Mouse (Mus musculus) lung, embryonic 15.5 days (tissue): ENCODE measurements around the gene Pcbp3. TPM values are rescaled to one million over a fixed set of nuclear protein-coding genes. Genes with fewer than 3 reads are reported as not detected.
A peak's percentile ranks its signal among the peaks of the same experiment; 100 is the strongest.

ENCODE experiments used
- ATAC-seq: fragments of 200-750 bp; cut with Nextera tagmentation; 2 replicates; pipeline ENCODE4 v1.8.0; 2017; ENCODE audit warnings: moderate number of reproducible peaks, borderline replicate concordance; ENCODE audit not compliant: low FRiP score, low TSS enrichment; ENCODE audit errors: extremely low read depth
- H3K27ac ChIP-seq: fragments of 300-500 bp; sonication (generic); 2 replicates; pipeline ENCODE4 v1.5.1; 2015; ENCODE audit warnings: moderate library complexity, mild to moderate bottlenecking, inconsistent platforms
- H3K27me3 ChIP-seq: fragments of 300-500 bp; sonication (generic); 2 replicates; pipeline ENCODE4 v1.6.1; 2015; ENCODE audit warnings: inconsistent platforms
- H3K36me3 ChIP-seq: fragments of 300-500 bp; sonication (generic); 2 replicates; pipeline ENCODE4 v1.6.1; 2015; ENCODE audit warnings: inconsistent platforms
- H3K4me1 ChIP-seq: fragments of 300-500 bp; sonication (generic); 2 replicates; pipeline ENCODE4 v1.6.1; 2015; ENCODE audit warnings: inconsistent platforms
- H3K4me2 ChIP-seq: fragments of 300-500 bp; sonication (generic); 2 replicates; pipeline ENCODE4 v1.6.1; 2015; ENCODE audit warnings: inconsistent platforms, mild to moderate bottlenecking, moderate library complexity
- H3K4me3 ChIP-seq: fragments of 300-500 bp; sonication (generic); 2 replicates; pipeline ENCODE4 v1.5.1; 2015; ENCODE audit warnings: mild to moderate bottlenecking, inconsistent platforms
- H3K9ac ChIP-seq: fragments of 300-500 bp; sonication (generic); 2 replicates; pipeline ENCODE4 v1.6.1; 2015; ENCODE audit warnings: inconsistent platforms
- H3K9me3 ChIP-seq: fragments of 300-500 bp; sonication (generic); 2 replicates; pipeline ENCODE4 v1.6.1; 2016; ENCODE audit warnings: inconsistent platforms
- WGBS: fragments of 180-500 bp; shearing (Covaris S2); methylation state at CpG from one replicate; pipeline ENCODE4 v1.1.7; 2015; 5-methylcytosine and 5-hydroxymethylcytosine counted together
- polyA plus RNA-seq: library from polyadenylated mRNA; unstranded; fragments of >200 nt; fragmentation: Nextera tagmentation; extraction: Ambion mirVana; gene quantifications from 2 replicates; pipeline ENCODE4 v1.2.1, GENCODE M21; 2015

Gene Pcbp3
- polyA plus RNA-seq, 1 experiment from 2014 or later, result 36.4 TPM

DNA sequence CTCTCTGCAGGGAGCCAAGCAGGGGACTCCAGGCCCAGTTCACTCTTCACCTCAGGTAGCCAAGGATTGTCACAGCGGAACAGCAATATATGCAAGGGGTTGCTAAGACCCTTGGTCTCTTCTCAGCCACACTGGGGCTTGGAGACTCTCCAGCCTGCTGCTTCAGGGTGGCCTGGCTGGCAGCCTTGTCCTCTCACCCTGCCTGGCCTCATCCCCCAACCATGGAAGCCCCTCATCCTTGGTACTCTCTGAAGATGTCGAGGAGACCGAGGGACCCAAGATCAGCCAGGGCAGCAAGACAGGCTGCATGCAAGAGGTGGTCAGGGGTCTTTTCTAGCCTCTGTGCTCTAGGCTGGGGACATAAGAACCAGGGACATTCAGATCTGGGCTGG lies 228.0 kb downstream of the Pcbp3 start:
- H3K4me3 ChIP-seq, result no peak overlapping the region
- H3K9ac ChIP-seq, result no peak overlapping the region
- no peaks in the 10 kb centered on the region for H3K27me3 ChIP-seq
- no peak for ATAC-seq
- H3K9me3 ChIP-seq, result no peaks in the 10 kb centered on the region
- WGBS, result 37% methylated on average over 3 of the region's 3 CpGs
- H3K4me2 ChIP-seq, result peak overlapping the region; percentile 44
- H3K36me3 ChIP-seq, result no peaks in the 10 kb centered on the region
- peak overlapping the region; percentile 94 for H3K27ac ChIP-seq
- H3K4me1 ChIP-seq, result peaks cover 43% of the 10 kb centered on the region

DNA sequence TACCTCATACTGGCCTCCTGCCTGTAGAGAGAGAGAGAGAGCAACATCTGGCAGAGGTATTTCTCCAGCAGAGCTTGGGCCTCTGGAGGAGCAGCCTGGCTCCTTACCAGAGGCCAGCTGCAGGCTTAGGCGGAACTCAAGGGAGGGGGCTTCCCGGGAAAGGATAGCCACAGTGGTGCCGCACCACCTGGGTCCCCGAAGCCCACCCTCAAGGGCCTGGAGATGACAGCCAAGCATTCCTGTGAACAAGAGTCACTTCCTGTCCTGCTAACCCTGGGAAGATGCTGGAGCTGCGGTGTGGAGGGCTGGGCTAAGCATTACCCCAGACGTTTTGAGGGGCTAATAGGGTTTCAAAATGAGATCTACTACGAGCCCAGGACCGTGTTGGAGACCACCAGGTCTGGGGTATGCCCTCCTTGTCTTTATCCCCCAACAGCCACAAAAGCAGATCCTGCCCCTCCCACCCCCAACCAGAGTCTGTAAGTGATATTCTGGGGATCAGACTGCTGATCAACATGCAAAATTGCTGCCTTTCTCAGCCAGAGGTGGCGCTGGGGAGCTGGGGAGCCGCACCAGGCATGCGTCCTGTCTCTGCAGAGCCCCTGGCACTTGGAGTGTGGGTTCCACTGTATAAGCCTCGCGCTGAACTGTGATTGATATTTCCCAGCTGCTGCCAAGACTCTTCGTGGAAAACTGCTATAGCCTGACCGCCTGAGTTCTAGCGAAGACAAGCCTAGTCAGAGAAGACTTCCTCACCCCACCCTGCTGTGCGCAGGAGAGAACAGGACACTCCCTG lies 228.6 kb downstream of the Pcbp3 start:
- Histone ChIP-seq H3K4me3 (no peak overlapping the region; the same call in 1 of the 2 replicates), H3K27me3 (no peaks in the 10 kb centered on the region), H3K4me2 (peak overlapping the region; percentile 44), H3K27ac (peak overlapping the region; percentile 94), H3K4me1 (peaks cover 45% of the 10 kb centered on the region), H3K9ac (no peak overlapping the region), H3K36me3 (no peaks in the 10 kb centered on the region), H3K9me3 (no peaks in the 10 kb centered on the region)
- 4% methylated on average over 17 of the region's 17 CpGs for WGBS
- ATAC-seq, result peak; percentile 89

DNA sequence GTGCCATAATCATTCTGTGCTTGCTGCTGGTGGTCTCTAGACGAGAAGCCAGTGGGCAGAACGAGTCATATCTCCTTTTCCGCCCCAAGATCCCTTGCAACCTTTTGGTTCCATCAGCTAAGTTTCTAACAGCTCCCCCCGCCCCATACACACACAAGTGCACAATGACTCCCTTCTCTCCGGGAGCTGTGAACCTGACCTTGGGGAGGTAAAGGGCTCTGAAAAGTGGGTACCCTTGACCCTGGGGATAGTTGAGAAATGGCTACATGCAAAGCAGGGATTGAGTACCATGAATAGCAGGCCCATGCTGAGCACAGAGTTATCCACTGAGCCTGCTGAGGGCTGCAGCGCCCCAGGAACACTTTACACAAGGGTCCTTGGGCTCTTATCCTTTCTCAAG lies 229.3 kb downstream of the Pcbp3 start:
- Histone ChIP-seq H3K4me2 (no peak overlapping the region), H3K27me3 (no peaks in the 10 kb centered on the region), H3K27ac (peak overlapping the region; percentile 94), H3K4me3 (no peak overlapping the region), H3K9ac (no peak overlapping the region), H3K36me3 (no peaks in the 10 kb centered on the region), H3K4me1 (peaks cover 49% of the 10 kb centered on the region), H3K9me3 (no peaks in the 10 kb centered on the region)
- WGBS, result 34% methylated on average over 6 of the region's 6 CpGs
- no peak for ATAC-seq

DNA sequence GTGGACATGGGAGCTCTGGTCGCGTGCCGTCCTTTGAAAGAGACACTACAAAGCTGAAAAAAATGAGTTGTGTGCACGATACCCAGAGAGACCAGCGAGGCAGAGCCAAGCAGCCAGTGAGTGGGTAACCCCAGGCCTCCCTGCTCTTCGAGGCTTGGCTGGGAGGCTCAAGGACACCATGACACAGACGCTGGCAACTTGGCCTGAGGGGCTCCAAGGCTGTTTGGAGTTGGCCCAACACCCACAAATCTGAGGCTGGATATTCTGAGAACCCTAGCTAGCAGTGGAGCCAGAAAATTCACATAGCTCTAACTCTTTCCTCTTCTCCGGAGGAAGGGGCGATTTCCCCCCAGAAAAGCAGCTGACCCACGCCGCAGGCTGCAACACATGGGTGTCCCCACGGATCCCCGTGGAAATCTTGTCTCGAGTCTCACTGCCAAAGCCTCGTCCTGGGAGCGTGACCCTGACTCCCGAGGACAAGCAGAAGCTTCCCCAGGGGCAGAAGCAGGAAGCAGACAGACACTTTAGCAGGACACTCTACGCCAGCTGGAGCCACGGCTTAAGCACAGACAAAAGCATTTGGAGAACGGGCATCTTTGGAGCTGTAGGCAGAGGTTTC lies 230.0 kb downstream of the Pcbp3 start:
- no peaks in the 10 kb centered on the region for H3K36me3 ChIP-seq
- no peaks in the 10 kb centered on the region for H3K27me3 ChIP-seq
- 0 out of 2 replicates have a peak overlapping the region, but pooled peaks have one; percentile 6 for H3K9ac ChIP-seq
- no peak overlapping the region for H3K4me3 ChIP-seq
- peaks cover 53% of the 10 kb centered on the region for H3K4me1 ChIP-seq
- peak overlapping the region; percentile 94 for H3K27ac ChIP-seq
- 38% methylated on average over 20 of the region's 20 CpGs for WGBS
- ATAC-seq, result no peak
- no peaks in the 10 kb centered on the region for H3K9me3 ChIP-seq
- H3K4me2 ChIP-seq, result no peak overlapping the region

DNA sequence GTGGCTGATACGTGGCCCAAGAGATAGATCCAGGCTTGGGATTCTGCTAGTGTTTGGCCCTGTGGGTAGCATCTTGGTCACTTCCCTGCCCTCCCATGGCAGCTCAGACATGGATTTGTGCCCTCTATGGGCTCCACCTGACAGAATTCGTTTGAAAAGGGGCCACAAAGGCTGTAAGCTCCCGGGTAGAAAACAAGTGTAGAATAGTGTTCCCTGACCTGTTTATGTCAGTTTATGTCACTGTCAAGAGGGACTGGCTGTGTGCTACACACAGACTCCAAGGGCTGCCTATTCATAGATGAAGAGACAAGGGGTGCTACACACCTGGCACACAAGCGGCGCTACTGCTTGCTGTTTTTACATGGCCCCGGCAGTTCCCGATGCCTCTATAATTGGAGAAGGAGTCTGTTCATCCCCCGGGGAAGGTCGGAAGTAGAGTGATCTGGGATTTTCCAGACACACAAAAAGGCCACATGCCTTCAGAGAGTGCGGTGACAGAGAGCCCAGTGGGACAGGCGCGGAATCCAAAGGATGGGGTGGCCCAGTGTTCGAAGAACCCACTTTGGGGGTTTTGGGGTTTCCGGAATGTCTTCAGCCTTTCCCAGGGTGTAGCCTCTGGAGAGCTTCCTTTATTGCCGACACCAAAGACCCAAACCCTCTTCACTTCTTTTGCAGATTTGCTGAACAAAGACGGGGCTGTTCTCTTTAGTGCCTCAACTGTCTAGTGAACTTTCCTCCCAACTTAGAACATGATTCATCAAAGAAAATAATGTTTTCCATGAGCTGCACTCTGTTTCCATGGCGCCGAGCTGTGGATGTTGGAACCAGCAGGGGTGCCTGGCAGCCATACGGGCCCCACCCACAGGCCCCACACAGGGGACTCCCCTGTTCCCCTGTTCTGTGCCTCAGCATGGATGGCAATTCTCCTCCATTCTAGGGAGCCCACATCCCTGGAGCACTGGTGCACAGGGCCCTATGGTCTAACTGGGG lies 231.8 kb downstream of the Pcbp3 start:
- no peaks in the 10 kb centered on the region for H3K27me3 ChIP-seq
- no peak overlapping the region for H3K4me3 ChIP-seq
- H3K4me2 ChIP-seq, result no peak overlapping the region
- peak overlapping the region; percentile 34; the same call in 1 of the 2 replicates for H3K27ac ChIP-seq
- ATAC-seq, result no peak
- H3K9ac ChIP-seq, result no peak overlapping the region
- no peaks in the 10 kb centered on the region for H3K36me3 ChIP-seq
- 79% methylated on average over 19 of the region's 19 CpGs for WGBS
- H3K4me1 ChIP-seq, result peaks cover 54% of the 10 kb centered on the region
- no peaks in the 10 kb centered on the region for H3K9me3 ChIP-seq

DNA sequence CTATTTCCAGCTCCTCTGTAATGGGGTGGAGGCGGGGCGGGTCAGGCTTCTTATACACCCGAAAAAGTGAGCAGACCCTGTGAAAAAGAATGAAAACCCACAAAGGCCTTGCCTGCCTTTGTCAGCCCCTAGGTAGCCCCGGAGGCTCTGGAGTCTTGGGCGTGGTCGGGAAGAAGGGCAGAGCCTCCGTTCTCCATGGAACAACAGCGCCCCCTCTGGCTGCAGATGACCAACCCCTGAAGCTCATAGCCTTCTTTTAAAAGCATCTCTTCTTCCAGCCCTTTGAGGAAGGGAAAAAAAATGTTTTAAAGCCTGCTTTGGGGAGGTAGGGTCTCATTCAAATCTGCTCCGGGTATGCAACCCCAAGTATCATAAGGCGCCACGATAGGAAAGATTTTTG lies 233.3 kb downstream of the Pcbp3 start:
- H3K4me1 ChIP-seq, result peaks cover 50% of the 10 kb centered on the region
- ATAC-seq, result no peak
- H3K4me2 ChIP-seq, result no peak overlapping the region
- 17% methylated on average over 11 of the region's 11 CpGs for WGBS
- H3K27me3 ChIP-seq, result no peaks in the 10 kb centered on the region
- H3K27ac ChIP-seq, result peak overlapping the region; percentile 19; the same call in 1 of the 2 replicates
- no peak overlapping the region for H3K4me3 ChIP-seq
- no peak overlapping the region for H3K9ac ChIP-seq
- H3K36me3 ChIP-seq, result peaks cover under 1% of the 10 kb centered on the region; the same call in 1 of the 2 replicates
- H3K9me3 ChIP-seq, result no peaks in the 10 kb centered on the region

DNA sequence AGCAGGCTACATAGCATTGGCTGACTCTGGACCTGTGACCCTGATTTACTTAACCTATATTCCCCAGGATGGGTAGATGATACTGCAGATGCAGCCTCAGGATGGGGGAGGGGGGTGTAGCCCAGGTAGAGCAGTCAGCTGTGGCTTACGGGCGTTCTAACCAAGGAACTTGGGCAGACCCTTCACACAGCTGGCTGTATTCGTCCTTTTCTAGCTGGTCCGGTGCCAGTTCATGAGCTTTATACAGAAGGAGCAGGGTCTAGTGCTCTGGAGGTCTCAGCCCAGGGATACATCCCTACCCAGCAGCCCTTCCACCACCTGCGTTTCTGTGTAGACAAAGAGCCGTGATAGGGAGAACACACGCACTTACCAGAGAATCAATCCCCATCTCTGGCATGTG lies 234.4 kb downstream of the Pcbp3 start:
- no peaks in the 10 kb centered on the region for H3K27me3 ChIP-seq
- WGBS, result 79% methylated on average over 7 of the region's 7 CpGs
- peaks cover 5% of the 10 kb centered on the region; the same call in 1 of the 2 replicates for H3K36me3 ChIP-seq
- no peak overlapping the region for H3K4me3 ChIP-seq
- peak overlapping the region; percentile 50 for H3K27ac ChIP-seq
- no peak overlapping the region for H3K4me2 ChIP-seq
- no peak for ATAC-seq
- H3K4me1 ChIP-seq, result peaks cover 44% of the 10 kb centered on the region
- H3K9ac ChIP-seq, result no peak overlapping the region
- no peaks in the 10 kb centered on the region for H3K9me3 ChIP-seq

DNA sequence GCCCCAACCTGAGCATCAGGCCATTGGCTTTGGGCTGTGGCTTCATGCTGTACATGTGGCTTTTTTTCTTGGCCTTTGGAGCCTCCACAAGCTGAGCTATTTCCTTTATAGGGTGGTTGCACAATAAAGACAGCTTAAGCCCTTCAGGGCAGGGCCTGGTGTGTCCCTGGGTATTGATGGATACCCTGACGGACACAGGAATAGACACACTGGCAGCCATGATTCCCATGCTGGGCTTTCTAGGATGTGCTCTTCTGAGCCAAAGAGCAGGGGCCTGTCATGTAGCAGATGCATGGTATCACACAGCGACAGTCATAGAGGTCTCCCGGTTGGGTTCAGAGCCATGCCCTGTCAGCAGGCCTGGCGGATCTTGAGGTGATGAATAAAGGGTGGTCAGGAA lies 234.8 kb downstream of the Pcbp3 start:
- H3K9me3 ChIP-seq, result no peaks in the 10 kb centered on the region
- no peak overlapping the region for H3K9ac ChIP-seq
- no peak overlapping the region for H3K4me3 ChIP-seq
- H3K4me1 ChIP-seq, result peaks cover 40% of the 10 kb centered on the region
- H3K4me2 ChIP-seq, result no peak overlapping the region
- H3K36me3 ChIP-seq, result peaks cover 5% of the 10 kb centered on the region; the same call in 1 of the 2 replicates
- ATAC-seq, result no peak
- no peaks in the 10 kb centered on the region for H3K27me3 ChIP-seq
- WGBS, result 64% methylated on average over 4 of the region's 4 CpGs
- peak overlapping the region; percentile 85 for H3K27ac ChIP-seq

DNA sequence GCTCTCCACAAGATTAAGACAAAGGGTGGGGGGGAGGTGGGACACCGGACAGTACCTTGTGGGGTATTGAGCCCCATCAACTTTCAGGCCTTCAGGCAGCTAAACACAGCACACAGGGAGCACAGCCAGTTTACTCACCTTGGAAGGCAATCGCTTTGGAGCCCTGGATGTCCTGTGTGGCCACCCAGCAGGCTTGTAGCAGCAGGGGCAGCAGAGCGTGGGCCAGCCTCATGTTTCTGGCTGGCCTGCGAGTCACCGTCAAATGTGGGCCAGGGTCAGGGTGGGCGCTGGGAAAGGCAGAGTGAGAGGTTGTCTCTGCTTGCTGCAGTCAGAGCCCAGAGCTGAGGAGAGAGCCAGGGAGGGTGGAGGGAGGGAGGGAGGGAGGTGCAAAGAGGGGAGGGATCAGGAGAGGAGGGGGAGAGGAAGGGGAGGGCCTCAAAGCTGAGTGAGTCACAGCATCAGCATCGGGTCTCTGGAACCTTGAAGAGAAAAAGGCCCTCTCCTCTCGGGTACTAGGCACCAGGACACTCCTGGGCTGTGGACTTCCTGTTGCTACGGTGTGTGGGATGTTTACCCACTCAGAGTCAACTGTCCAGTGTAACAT lies 235.9 kb downstream of the Pcbp3 start, which contains the start of gene Col6a1:
Col6a1 (minus strand) TSS at position 487 of the 604 bp plus-strand sequence.
- Histone ChIP-seq H3K9me3 (no peaks in the 10 kb centered on the region), H3K9ac (peak within 1 kb of the TSS; percentile 68), H3K4me3 (peak within 1 kb of the TSS; percentile 51), H3K4me1 (peaks cover 30% of the 10 kb centered on the region), H3K27me3 (no peaks in the 10 kb centered on the region), H3K4me2 (peak within 1 kb of the TSS; percentile 78), H3K27ac (peak within 1 kb of the TSS; percentile 85), H3K36me3 (peaks cover 11% of the 10 kb centered on the region; the same call in 1 of the 2 replicates)
- WGBS, result 16% methylated on average over 9 of the region's 9 CpGs
- ATAC-seq, result peak; percentile 72

DNA sequence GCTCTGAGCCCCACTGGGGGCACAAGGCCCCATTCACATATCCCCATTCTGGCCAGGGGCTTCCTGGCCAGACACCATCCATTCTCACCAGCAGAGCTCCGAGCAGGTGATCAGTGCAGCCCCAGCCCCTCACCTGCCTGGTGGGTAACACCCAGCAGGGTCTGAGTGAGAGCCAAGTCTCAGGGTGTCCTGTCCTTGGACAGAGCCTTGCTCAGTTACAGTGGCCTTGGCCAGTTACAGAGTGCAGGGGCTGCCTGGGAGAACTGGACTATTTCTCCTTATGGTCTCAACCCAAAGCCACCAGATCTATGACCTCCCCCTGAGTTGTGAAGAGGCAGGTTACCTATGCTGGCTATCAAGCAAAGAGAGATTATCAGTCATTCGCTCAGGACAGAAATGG lies 236.6 kb downstream of the Pcbp3 start:
- Histone ChIP-seq H3K27me3 (no peaks in the 10 kb centered on the region), H3K4me3 (peak overlapping the region; percentile 51), H3K9me3 (no peaks in the 10 kb centered on the region), H3K36me3 (peaks cover 18% of the 10 kb centered on the region), H3K27ac (peak overlapping the region; percentile 85), H3K4me1 (peaks cover 30% of the 10 kb centered on the region), H3K9ac (peak overlapping the region; percentile 68), H3K4me2 (peak overlapping the region; percentile 78)
- 77% methylated on average over 2 of the region's 2 CpGs for WGBS
- ATAC-seq, result no peak

DNA sequence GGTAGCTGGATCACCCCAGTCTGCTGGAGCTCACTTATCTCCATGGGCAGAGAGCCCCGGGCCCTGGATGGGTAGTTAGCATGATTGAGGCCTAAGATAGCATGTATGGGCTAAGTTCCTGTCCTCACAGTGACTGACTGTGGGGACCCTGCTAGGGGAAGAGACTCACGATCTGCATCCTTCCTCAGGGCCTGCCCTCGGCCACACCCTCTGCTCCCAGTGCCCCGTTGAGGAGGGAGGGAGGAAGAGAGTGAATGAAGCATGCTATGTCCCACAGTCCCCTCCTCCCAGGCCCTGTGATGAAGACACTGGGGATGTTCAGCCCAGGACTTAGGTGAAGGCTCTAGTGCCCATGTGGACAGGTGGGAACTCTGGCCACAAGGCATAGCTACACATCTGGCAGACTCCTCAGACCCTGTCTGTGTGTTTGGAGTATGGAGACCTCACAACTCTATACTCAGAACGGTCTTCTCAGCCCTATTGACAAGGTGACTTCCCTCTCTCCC lies 237.4 kb downstream of the Pcbp3 start:
- H3K9ac ChIP-seq, result peak overlapping the region; percentile 68
- 39% methylated on average over 5 of the region's 5 CpGs for WGBS
- H3K27me3 ChIP-seq, result no peaks in the 10 kb centered on the region
- H3K9me3 ChIP-seq, result no peaks in the 10 kb centered on the region
- no peak overlapping the region for H3K27ac ChIP-seq
- H3K4me1 ChIP-seq, result peaks cover 27% of the 10 kb centered on the region
- H3K4me2 ChIP-seq, result peak overlapping the region; percentile 78
- no peak for ATAC-seq
- H3K36me3 ChIP-seq, result peaks cover 26% of the 10 kb centered on the region
- H3K4me3 ChIP-seq, result peak overlapping the region; percentile 51
